In genomic region chr6:54719686-54720310, GRCm38 (mm10) we compare ENCODE assay signal across 10 mouse cellular contexts. TPM values are rescaled to one million over a fixed set of nuclear protein-coding genes. Genes with fewer than 3 reads are reported as not detected.
A peak's percentile ranks its signal among the peaks of the same experiment; 100 is the strongest.
DNase-seq lines count a peak whose midpoint lies in the region; ATAC-seq and TF ChIP-seq lines count a peak whose summit lies in the region.
"Had no signal": no experiment of that assay in that cellular context is flagged by ENCODE, and none has a peak within 500 bp of the region (broad histone marks: within the 10 kb centered on the region; RNA-seq: fewer than 3 reads in every experiment).

No protein-coding gene starts in this region.

- H3K4me2 ChIP-seq in forebrain, embryonic 15.5 days (replicated peaks): 0 out of 2 replicates have a peak overlapping the region, but pooled peaks have one; percentile 5
- peak overlapping the region; percentile 18; the same call in 1 of the 2 replicates for H3K4me2 ChIP-seq in liver, postnatal 0 days (ENCODE audit: low read depth, low read length)
- no peak overlapping the region for H3K4me2 ChIP-seq in kidney, embryonic 16.5 days (replicated peaks; ENCODE audit: low read depth, low read length)
- H3K4me2 ChIP-seq: embryonic facial prominence, embryonic 12.5 days had no signal

- WGBS in heart, embryonic 10.5 days: 30% methylated on average over 14 of the region's 14 CpGs
- WGBS in forebrain, embryonic 15.5 days: 23% methylated on average over 14 of the region's 14 CpGs
- 39% methylated on average over 14 of the region's 14 CpGs for WGBS in liver, postnatal 0 days (ENCODE audit: insufficient replicate concordance)
- WGBS in kidney, embryonic 16.5 days: 57% methylated on average over 13 of the region's 14 CpGs

- 0 out of 2 replicates have a peak, but pooled peaks cover 10% of the 10 kb centered on the region for H3K27me3 ChIP-seq in heart, embryonic 10.5 days (ENCODE audit: insufficient read depth, poor library complexity, severe bottlenecking)
- H3K27me3 ChIP-seq in forebrain, embryonic 15.5 days: no peaks in the 10 kb centered on the region
- no peaks in the 10 kb centered on the region for H3K27me3 ChIP-seq in liver, postnatal 0 days (ENCODE audit: insufficient read depth, low read length)
- no peaks in the 10 kb centered on the region for H3K27me3 ChIP-seq in kidney, embryonic 16.5 days (ENCODE audit: insufficient read depth, low read length)
- H3K27me3 ChIP-seq: embryonic facial prominence, embryonic 12.5 days had no signal

- H3K4me3 ChIP-seq in heart, embryonic 10.5 days: peak overlapping the region; percentile 12; the same call in 1 of the 2 replicates
- H3K4me3 ChIP-seq in bone marrow macrophage, adult 2 months (ENCODE audit: insufficient read depth, low read length): no peak overlapping the region
- no peak overlapping the region for H3K4me3 ChIP-seq in forebrain, embryonic 15.5 days
- H3K4me3 ChIP-seq in liver, postnatal 0 days (ENCODE audit: low read depth, low read length): no peak overlapping the region
- no peak overlapping the region for H3K4me3 ChIP-seq in kidney, embryonic 16.5 days (ENCODE audit: low read length)
- H3K4me3 ChIP-seq: embryonic facial prominence, embryonic 12.5 days had no signal

- H3K9me3 ChIP-seq in heart, embryonic 10.5 days: no peaks in the 10 kb centered on the region
- H3K9me3 ChIP-seq in forebrain, embryonic 15.5 days: no peaks in the 10 kb centered on the region
- H3K9me3 ChIP-seq in liver, postnatal 0 days (ENCODE audit: low read length): no peaks in the 10 kb centered on the region
- no peaks in the 10 kb centered on the region for H3K9me3 ChIP-seq in kidney, embryonic 16.5 days (ENCODE audit: low read length)
- H3K9me3 ChIP-seq: embryonic facial prominence, embryonic 12.5 days; G1E had no signal

- no peak for TF ChIP-seq POLR2A in bone marrow macrophage, adult 2 months (IDR thresholded peaks at IDR 0.05; ENCODE audit: borderline replicate concordance, low read depth, low read length)

- no peak overlapping the region for H3K27ac ChIP-seq in heart, embryonic 10.5 days
- peak overlapping the region; percentile 50; the same call in 1 of the 2 replicates for H3K27ac ChIP-seq in bone marrow macrophage, adult 2 months (ENCODE audit: insufficient read depth, low read depth, low read length)
- peak overlapping the region; percentile 84 for H3K27ac ChIP-seq in forebrain, embryonic 15.5 days (replicated peaks)
- 0 out of 2 replicates have a peak overlapping the region, but pooled peaks have one; percentile 12 for H3K27ac ChIP-seq in liver, postnatal 0 days (ENCODE audit: low read depth)
- no peak overlapping the region for H3K27ac ChIP-seq in kidney, embryonic 16.5 days (ENCODE audit: low read length)
- H3K27ac ChIP-seq: embryonic facial prominence, embryonic 12.5 days had no signal

- no peak for TF ChIP-seq CTCF in bone marrow macrophage, adult 2 months (IDR thresholded peaks at IDR 0.05; ENCODE audit: low read depth, low read length)
- no peak for TF ChIP-seq CTCF in liver, postnatal 0 days (IDR thresholded peaks at IDR 0.05; ENCODE audit: low read depth)

- no peak overlapping the region for H3K9ac ChIP-seq in forebrain, embryonic 15.5 days (replicated peaks)
- no peak overlapping the region for H3K9ac ChIP-seq in liver, postnatal 0 days (replicated peaks)
- no peak overlapping the region for H3K9ac ChIP-seq in kidney, embryonic 16.5 days (replicated peaks; ENCODE audit: low read length)
- H3K9ac ChIP-seq: embryonic facial prominence, embryonic 12.5 days had no signal

- no peaks in the 10 kb centered on the region for H3K36me3 ChIP-seq in heart, embryonic 10.5 days
- H3K36me3 ChIP-seq in forebrain, embryonic 15.5 days: no peaks in the 10 kb centered on the region
- H3K36me3 ChIP-seq in liver, postnatal 0 days (replicated peaks; ENCODE audit: insufficient read depth, low read length): no peaks in the 10 kb centered on the region
- no peaks in the 10 kb centered on the region for H3K36me3 ChIP-seq in kidney, embryonic 16.5 days (ENCODE audit: insufficient read depth, low read length)
- H3K36me3 ChIP-seq: embryonic facial prominence, embryonic 12.5 days; G1E had no signal

- TF ChIP-seq EP300 in liver, postnatal 0 days (IDR thresholded peaks at IDR 0.05; ENCODE audit: low read depth): no peak

- ATAC-seq in forebrain, embryonic 15.5 days (replicated peaks): peak; percentile 82
- ATAC-seq in liver, postnatal 0 days: peak; percentile 66
- no peak for ATAC-seq in kidney, embryonic 16.5 days (ENCODE audit: low FRiP score, low TSS enrichment)

- intact Hi-C loops in heart, postnatal 25 days (cut with DNase I): no loop called here

- DNase-seq in heart, embryonic 10.5 days (ENCODE audit: low spot score): no peak
- no peak for DNase-seq in heart, postnatal 25 days (ENCODE audit: low spot score)
- DNase-seq in liver, postnatal 0 days: peak; percentile 42
- no peak for DNase-seq in B cell, adult 2 months
- DNase-seq in ovary, postnatal 10 days (ENCODE audit: low spot score): no peak

- peaks cover 14% of the 10 kb centered on the region for H3K4me1 ChIP-seq in heart, embryonic 10.5 days
- H3K4me1 ChIP-seq in bone marrow macrophage, adult 2 months (ENCODE audit: control insufficient read depth, insufficient read depth, low read length): peaks cover 46% of the 10 kb centered on the region
- peaks cover 18% of the 10 kb centered on the region for H3K4me1 ChIP-seq in forebrain, embryonic 15.5 days
- H3K4me1 ChIP-seq in liver, postnatal 0 days (ENCODE audit: insufficient read depth): peaks cover 21% of the 10 kb centered on the region
- H3K4me1 ChIP-seq in kidney, embryonic 16.5 days (ENCODE audit: insufficient read depth, low read length): no peaks in the 10 kb centered on the region

RNA-seq across cellular contexts. Expression of gene Mturn, which starts 38.4 kb away (rescaled TPM):
- polyA plus RNA-seq in heart, embryonic 10.5 days (2016; fragmentation: Nextera tagmentation; extraction: Ambion mirVana): 3.4 and 3.9 TPM in 2 replicates
- 10 to 100 TPM; 14.5 to 16.1 TPM for total RNA-seq in heart, postnatal 25 days (2021)
- polyA plus RNA-seq in bone marrow macrophage, adult 2 months (2012; ENCODE audit: insufficient read depth, insufficient read length, missing spikeins): 10.2 and 11.3 TPM in 2 replicates
- 121 and 129 TPM in 2 replicates for polyA plus RNA-seq in forebrain, embryonic 15.5 days (2015; fragmentation: Nextera tagmentation; extraction: Ambion mirVana)
- 1.8 and 4.0 TPM in 2 replicates for polyA plus RNA-seq in liver, postnatal 0 days (2015; fragmentation: Nextera tagmentation; extraction: Ambion mirVana)
- 8.3 and 8.7 TPM in 2 replicates for polyA plus RNA-seq in kidney, embryonic 16.5 days (2015; fragmentation: Nextera tagmentation; extraction: Ambion mirVana)

Comparison
In these comparisons a context has a peak if more than half of its experiments do, and no peak if none do; other contexts are left out.
1. H3K27ac ChIP-seq: peak in bone marrow macrophage, adult 2 months (single experiment), forebrain, embryonic 15.5 days (single experiment) and liver, postnatal 0 days (single experiment); none in heart, embryonic 10.5 days (single experiment) and kidney, embryonic 16.5 days (single experiment).